Mouse (Mus musculus): ENCODE measurements around the gene Gm13290. TPM values are rescaled to one million over a fixed set of nuclear protein-coding genes. Genes with fewer than 3 reads are reported as not detected.

Gm13290 gene
- polyA plus RNA-seq (2012; rRNA removed) = not detected in 2 replicates

DNA sequence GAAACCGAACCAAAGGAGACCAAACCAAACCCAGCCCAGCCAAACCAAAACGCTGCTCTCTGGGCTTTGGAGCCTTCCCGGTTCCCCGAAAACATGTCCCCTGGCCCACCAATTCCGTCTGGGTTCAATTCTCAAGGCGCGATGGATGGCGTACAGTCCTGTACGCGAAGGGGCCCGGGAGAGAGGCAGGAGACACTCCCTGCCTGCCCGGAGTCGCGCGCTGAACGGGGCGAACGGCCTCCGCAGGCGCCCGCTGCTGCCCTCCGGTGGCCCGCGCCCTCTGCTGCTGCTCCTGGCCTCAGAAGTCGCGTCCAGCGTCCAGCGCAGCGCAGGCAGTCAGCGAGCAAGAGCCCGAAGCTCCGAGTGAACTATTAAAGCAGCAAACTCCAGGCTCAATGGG lies at the start of gene Gm13290:
Gene Gm13290 (plus strand): TSS at position 301 of the 400 bp plus-strand sequence.

DNA sequence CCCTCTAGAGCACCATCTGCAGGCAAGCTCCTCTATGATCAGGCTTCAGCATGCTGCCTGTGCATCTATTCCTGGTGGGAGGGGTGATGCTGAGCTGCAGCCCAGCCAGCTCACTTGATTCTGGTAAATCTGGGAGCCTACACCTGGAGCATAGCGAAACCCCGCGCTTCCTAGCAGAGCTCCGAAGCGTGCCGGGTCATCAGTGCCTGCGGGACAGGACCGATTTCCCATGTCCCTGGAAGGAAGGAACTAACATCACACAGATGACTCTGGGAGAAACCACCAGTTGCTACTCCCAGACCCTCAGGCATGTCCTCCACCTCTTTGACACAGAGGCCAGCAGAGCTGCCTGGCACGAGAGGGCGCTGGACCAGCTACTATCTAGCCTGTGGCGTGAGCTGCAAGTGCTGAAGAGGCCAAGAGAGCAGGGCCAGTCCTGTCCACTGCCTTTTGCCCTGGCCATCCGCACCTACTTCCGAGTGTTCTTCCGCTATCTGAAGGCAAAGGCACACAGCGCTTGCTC lies 18.8 kb upstream of the Gm13290 start, which contains the start of gene Gm13271:
Gene Gm13271 (plus strand): TSS at position 51 of the 523 bp plus-strand sequence.

GRCm38 (mm10) chr4:88759610-88760268 lies 13.9 kb upstream of the Gm13290 start, which contains the start of gene Gm13283:
Gene Gm13283, plus strand, starts transcription at chr4:88760119.

DNA sequence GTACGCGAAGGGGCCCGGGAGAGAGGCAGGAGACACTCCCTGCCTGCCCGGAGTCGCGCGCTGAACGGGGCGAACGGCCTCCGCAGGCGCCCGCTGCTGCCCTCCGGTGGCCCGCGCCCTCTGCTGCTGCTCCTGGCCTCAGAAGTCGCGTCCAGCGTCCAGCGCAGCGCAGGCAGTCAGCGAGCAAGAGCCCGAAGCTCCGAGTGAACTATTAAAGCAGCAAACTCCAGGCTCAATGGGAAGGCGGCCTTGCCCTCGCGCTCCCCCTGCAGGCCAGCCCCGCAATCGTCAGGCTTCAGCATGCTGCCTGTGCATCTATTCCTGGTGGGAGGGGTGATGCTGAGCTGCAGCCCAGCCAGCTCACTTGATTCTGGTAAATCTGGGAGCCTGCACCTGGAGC lies 3.0 kb downstream of the Gm13290 start, which contains the start of gene Gm13289:
Gene Gm13289 (plus strand): TSS at position 301 of the 400 bp plus-strand sequence.

DNA sequence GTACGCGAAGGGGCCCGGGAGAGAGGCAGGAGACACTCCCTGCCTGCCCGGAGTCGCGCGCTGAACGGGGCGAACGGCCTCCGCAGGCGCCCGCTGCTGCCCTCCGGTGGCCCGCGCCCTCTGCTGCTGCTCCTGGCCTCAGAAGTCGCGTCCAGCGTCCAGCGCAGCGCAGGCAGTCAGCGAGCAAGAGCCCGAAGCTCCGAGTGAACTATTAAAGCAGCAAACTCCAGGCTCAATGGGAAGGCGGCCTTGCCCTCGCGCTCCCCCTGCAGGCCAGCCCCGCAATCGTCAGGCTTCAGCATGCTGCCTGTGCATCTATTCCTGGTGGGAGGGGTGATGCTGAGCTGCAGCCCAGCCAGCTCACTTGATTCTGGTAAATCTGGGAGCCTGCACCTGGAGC lies 5.9 kb downstream of the Gm13290 start, which contains the start of gene Gm13272:
Gene Gm13272 (plus strand): TSS at position 301 of the 400 bp plus-strand sequence.

GRCm38 (mm10) chr4:88781831-88782230 lies 8.2 kb downstream of the Gm13290 start, which contains the start of gene Ifnz:
Gene Ifnz, plus strand, starts transcription at chr4:88782131.

DNA sequence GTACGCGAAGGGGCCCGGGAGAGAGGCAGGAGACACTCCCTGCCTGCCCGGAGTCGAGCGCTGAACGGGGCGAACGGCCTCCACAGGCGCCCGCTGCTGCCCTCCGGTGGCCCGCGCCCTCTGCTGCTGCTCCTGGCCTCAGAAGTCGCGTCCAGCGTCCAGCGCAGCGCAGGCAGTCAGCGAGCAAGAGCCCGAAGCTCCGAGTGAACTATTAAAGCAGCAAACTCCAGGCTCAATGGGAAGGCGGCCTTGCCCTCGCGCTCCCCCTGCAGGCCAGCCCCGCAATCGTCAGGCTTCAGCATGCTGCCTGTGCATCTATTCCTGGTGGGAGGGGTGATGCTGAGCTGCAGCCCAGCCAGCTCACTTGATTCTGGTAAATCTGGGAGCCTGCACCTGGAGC lies 11.8 kb downstream of the Gm13290 start, which contains the start of gene Gm13276:
Gene Gm13276 (plus strand): TSS at position 301 of the 400 bp plus-strand sequence.

DNA sequence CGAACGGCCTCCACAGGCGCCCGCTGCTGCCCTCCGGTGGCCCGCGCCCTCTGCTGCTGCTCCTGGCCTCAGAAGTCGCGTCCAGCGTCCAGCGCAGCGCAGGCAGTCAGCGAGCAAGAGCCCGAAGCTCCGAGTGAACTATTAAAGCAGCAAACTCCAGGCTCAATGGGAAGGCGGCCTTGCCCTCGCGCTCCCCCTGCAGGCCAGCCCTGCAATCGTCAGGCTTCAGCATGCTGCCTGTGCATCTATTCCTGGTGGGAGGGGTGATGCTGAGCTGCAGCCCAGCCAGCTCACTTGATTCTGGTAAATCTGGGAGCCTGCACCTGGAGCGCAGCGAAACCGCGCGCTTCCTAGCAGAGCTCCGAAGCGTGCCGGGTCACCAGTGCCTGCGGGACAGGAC lies 14.8 kb downstream of the Gm13290 start, which contains the start of gene Gm13277:
Gene Gm13277 (plus strand): TSS at position 231 of the 400 bp plus-strand sequence.

GRCm38 (mm10) chr4:88791250-88791649 lies 17.6 kb downstream of the Gm13290 start, which contains the start of gene Gm13278:
Gene Gm13278, plus strand, starts transcription at chr4:88791550.

DNA sequence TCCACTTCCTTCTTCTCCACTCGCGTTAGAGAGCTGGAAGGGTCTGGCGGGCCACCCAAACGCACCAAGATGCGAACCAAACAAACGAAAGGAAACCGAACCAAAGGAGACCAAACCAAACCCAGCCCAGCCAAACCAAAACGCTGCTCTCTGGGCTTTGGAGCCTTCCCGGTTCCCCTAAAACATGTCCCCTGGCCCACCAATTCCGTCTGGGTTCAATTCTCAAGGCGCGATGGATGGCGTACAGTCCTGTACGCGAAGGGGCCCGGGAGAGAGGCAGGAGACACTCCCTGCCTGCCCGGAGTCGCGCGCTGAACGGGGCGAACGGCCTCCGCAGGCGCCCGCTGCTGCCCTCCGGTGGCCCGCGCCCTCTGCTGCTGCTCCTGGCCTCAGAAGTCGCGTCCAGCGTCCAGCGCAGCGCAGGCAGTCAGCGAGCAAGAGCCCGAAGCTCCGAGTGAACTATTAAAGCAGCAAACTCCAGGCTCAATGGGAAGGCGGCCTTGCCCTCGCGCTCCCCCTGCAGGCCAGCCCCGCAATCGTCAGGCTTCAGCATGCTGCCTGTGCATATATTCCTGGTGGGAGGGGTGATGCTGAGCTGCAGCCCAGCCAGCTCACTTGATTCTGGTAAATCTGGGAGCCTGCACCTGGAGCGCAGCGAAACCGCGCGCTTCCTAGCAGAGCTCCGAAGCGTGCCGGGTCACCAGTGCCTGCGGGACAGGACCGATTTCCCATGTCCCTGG lies 20.5 kb downstream of the Gm13290 start, which contains the start of gene Gm13275:
Gene Gm13275 (plus strand): TSS at position 552 of the 740 bp plus-strand sequence.

DNA sequence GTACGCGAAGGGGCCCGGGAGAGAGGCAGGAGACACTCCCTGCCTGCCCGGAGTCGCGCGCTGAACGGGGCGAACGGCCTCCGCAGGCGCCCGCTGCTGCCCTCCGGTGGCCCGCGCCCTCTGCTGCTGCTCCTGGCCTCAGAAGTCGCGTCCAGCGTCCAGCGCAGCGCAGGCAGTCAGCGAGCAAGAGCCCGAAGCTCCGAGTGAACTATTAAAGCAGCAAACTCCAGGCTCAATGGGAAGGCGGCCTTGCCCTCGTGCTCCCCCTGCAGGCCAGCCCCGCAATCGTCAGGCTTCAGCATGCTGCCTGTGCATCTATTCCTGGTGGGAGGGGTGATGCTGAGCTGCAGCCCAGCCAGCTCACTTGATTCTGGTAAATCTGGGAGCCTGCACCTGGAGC lies 23.5 kb downstream of the Gm13290 start, which contains the start of gene Gm13279:
Gene Gm13279 (plus strand): TSS at position 301 of the 400 bp plus-strand sequence.

DNA sequence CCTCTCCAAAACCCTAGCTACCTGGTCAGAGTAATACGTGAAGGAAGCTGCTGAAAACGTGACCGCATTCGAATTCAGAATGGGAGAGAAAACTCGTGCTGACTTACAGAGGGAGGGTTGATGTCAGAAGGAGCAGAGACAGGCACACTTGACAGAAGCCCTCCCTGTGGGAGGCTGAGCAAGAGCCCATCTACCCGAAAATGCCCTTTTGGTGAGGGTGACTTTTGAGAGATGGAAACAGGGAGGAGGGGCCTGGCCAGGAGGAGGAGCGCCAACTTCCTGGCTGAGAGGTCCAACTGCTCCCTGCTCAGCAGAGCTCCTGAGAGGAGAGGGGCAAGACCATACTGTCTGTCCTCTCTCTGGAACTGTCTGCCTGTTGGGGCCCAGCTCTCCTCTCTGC lies 25.7 kb downstream of the Gm13290 start, which contains the start of gene Gm13285:
Gene Gm13285 (plus strand): TSS at position 301 of the 400 bp plus-strand sequence.

DNA sequence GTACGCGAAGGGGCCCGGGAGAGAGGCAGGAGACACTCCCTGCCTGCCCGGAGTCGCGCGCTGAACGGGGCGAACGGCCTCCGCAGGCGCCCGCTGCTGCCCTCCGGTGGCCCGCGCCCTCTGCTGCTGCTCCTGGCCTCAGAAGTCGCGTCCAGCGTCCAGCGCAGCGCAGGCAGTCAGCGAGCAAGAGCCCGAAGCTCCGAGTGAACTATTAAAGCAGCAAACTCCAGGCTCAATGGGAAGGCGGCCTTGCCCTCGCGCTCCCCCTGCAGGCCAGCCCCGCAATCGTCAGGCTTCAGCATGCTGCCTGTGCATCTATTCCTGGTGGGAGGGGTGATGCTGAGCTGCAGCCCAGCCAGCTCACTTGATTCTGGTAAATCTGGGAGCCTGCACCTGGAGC lies 29.3 kb downstream of the Gm13290 start, which contains the start of gene Gm13287:
Gene Gm13287 (plus strand): TSS at position 301 of the 400 bp plus-strand sequence.

DNA sequence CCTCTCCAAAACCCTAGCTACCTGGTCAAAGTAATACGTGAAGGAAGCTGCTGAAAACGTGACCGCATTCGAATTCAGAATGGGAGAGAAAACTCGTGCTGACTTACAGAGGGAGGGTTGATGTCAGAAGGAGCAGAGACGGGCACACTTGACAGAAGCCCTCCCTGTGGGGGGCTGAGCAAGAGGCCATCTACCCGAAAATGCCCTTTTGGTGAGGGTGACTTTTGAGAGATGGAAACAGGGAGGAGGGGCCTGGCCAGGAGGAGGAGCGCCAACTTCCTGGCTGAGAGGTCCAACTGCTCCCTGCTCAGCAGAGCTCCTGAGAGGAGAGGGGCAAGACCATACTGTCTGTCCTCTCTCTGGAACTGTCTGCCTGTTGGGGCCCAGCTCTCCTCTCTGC lies 31.6 kb downstream of the Gm13290 start, which contains the start of gene Gm13288:
Gene Gm13288 (plus strand): TSS at position 301 of the 400 bp plus-strand sequence.

GRCm38 (mm10) chr4:88815928-88816327 lies 42.3 kb downstream of the Gm13290 start, which contains the start of gene Ifna7:
Gene Ifna7, plus strand, starts transcription at chr4:88816228.

GRCm38 (mm10) chr4:88819659-88820058 lies 46.0 kb downstream of the Gm13290 start, which contains the start of gene Ifna11:
Gene Ifna11, plus strand, starts transcription at chr4:88819959.

Other genes with a start within 250 kb of the Gm13290 start
- not detected in 2 replicates for gene Ifna15, start 215.6 kb upstream of the Gm13290 start, polyA plus RNA-seq (2012; rRNA removed)
- not detected in 2 replicates for gene Ifna14, start 202.0 kb upstream of the Gm13290 start, polyA plus RNA-seq (2012; rRNA removed)
- not detected in 2 replicates for gene Ifna9, start 181.4 kb upstream of the Gm13290 start, polyA plus RNA-seq (2012; rRNA removed)
- gene Ifna12, start 170.5 kb upstream of the Gm13290 start, polyA plus RNA-seq (2012; rRNA removed) = not detected in 2 replicates
- not detected in 2 replicates for gene C87499, start 139.4 kb upstream of the Gm13290 start, polyA plus RNA-seq (2012; rRNA removed)
- gene Ifna13, start 129.4 kb upstream of the Gm13290 start, polyA plus RNA-seq (2012; rRNA removed) = not detected in 2 replicates
- gene Ifna16, start 96.9 kb upstream of the Gm13290 start, polyA plus RNA-seq (2012; rRNA removed) = not detected in 2 replicates
- not detected in 2 replicates for gene Ifna2, start 89.9 kb upstream of the Gm13290 start, polyA plus RNA-seq (2012; rRNA removed)
- not detected in 2 replicates for gene Ifnab, start 82.5 kb upstream of the Gm13290 start, polyA plus RNA-seq (2012; rRNA removed)
- 0.03 and 0.05 TPM in 2 replicates for gene Gm26566, start 52.0 kb upstream of the Gm13290 start, polyA plus RNA-seq (2012; rRNA removed)
- 9.8 and 10.8 TPM in 2 replicates for gene Klhl9, start 51.4 kb upstream of the Gm13290 start, polyA plus RNA-seq (2012; rRNA removed)
- gene Gm13271, start 19.0 kb upstream of the Gm13290 start, polyA plus RNA-seq (2012; rRNA removed) = not detected in 2 replicates
- gene Gm13283, start 13.7 kb upstream of the Gm13290 start, polyA plus RNA-seq (2012; rRNA removed) = 0.04 TPM in 1 of 2 replicates, not detected in the other
- not detected in 2 replicates for gene Gm13289, start 3.1 kb downstream of the Gm13290 start, polyA plus RNA-seq (2012; rRNA removed)
- gene Gm13272, start 6.0 kb downstream of the Gm13290 start, polyA plus RNA-seq (2012; rRNA removed) = not detected in 2 replicates
- gene Ifnz, start 8.3 kb downstream of the Gm13290 start, polyA plus RNA-seq (2012; rRNA removed) = 0.02 and 0.04 TPM in 2 replicates
- not detected in 2 replicates for gene Gm13276, start 11.9 kb downstream of the Gm13290 start, polyA plus RNA-seq (2012; rRNA removed)
- not detected in 2 replicates for gene Gm13277, start 14.8 kb downstream of the Gm13290 start, polyA plus RNA-seq (2012; rRNA removed)
- not detected in 2 replicates for gene Gm13278, start 17.7 kb downstream of the Gm13290 start, polyA plus RNA-seq (2012; rRNA removed)
- gene Gm13275, start 20.7 kb downstream of the Gm13290 start, polyA plus RNA-seq (2012; rRNA removed) = not detected in 2 replicates
- not detected in 2 replicates for gene Gm13279, start 23.6 kb downstream of the Gm13290 start, polyA plus RNA-seq (2012; rRNA removed)
- gene Gm13285, start 25.8 kb downstream of the Gm13290 start, polyA plus RNA-seq (2012; rRNA removed) = not detected in 2 replicates
- gene Gm13287, start 29.4 kb downstream of the Gm13290 start, polyA plus RNA-seq (2012; rRNA removed) = not detected in 2 replicates
- gene Gm13288, start 31.7 kb downstream of the Gm13290 start, polyA plus RNA-seq (2012; rRNA removed) = 0.02 TPM in 1 of 2 replicates, not detected in the other
- not detected in 2 replicates for gene Ifna7, start 42.4 kb downstream of the Gm13290 start, polyA plus RNA-seq (2012; rRNA removed)
- gene Ifna11, start 46.1 kb downstream of the Gm13290 start, polyA plus RNA-seq (2012; rRNA removed) = not detected in 2 replicates
- not detected in 2 replicates for gene Ifna6, start 53.6 kb downstream of the Gm13290 start, polyA plus RNA-seq (2012; rRNA removed)
- not detected in 2 replicates for gene Ifna5, start 61.7 kb downstream of the Gm13290 start, polyA plus RNA-seq (2012; rRNA removed)
- gene Ifna4, start 68.0 kb downstream of the Gm13290 start, polyA plus RNA-seq (2012; rRNA removed) = not detected in 2 replicates
- gene Ifna1, start 76.3 kb downstream of the Gm13290 start, polyA plus RNA-seq (2012; rRNA removed) = not detected in 2 replicates
- gene Ifne, start 106.4 kb downstream of the Gm13290 start, polyA plus RNA-seq (2012; rRNA removed) = not detected in 2 replicates

Data from liver, embryonic 18 days (tissue).